Mouse (Mus musculus) myocyte (in vitro differentiated cells): ENCODE results near the gene Stmn3.

Experiments
- MAX ChIP-seq: IDR thresholded peaks from one replicate; pipeline ENCODE4 v1.6.1; 2011; ENCODE audit warnings: low read depth, mild to moderate bottlenecking, control low read depth
- MYOG ChIP-seq, 3 experiments: IDR thresholded peaks; one replicate each; pipeline ENCODE4 v1.6.1; 2011; ENCODE audit warnings: control low read depth in 2 of 3, low read depth in 2 of 3, mild to moderate bottlenecking in 2 of 3; ENCODE audit not compliant: insufficient read length in 2 of 3, control insufficient read depth in 1 of 3, insufficient read depth in 1 of 3
- POLR2A ChIP-seq: IDR thresholded peaks from one replicate; pipeline ENCODE4 v1.6.1; 2011; ENCODE audit warnings: low read depth, mild to moderate bottlenecking, control low read depth, moderate library complexity; ENCODE audit not compliant: insufficient read length

GRCm38 (mm10) chr2:181290937-181291336 is 23.4 kb downstream of the Stmn3 start:
- TF ChIP-seq MAX: no peak
- no peak for TF ChIP-seq POLR2A
- no peak for TF ChIP-seq MYOG (IDR thresholded peaks at IDR 0.05; ENCODE audit: control insufficient read depth in 1 of 3, insufficient read depth in 1 of 3, insufficient read length in 2 of 3, low read depth in 2 of 3)
